Mouse (Mus musculus) activated CD4-positive, CD25-positive, alpha-beta regulatory T cell (primary cell): ENCODE measurements around the gene Vmn1r218. TPM values are rescaled to one million over a fixed set of nuclear protein-coding genes. Genes with fewer than 3 reads are reported as not detected.

Source experiments
- polyA plus RNA-seq, 2 experiments: library from polyadenylated mRNA; unstranded; fragments of 100-300 nt; shearing (Covaris generic); gene quantifications; one replicate each; pipeline ENCODE4 v1.2.1; 2017

Vmn1r218 gene
- polyA plus RNA-seq: under 1 TPM in 1 of 2 experiments, not detected in 1; 0.05 TPM

GRCm38 (mm10) chr13:23133099-23133498 lies at the start of gene Vmn1r218:
Vmn1r218 (plus strand) TSS chr13:23133155.

GRCm38 (mm10) chr13:23118126-23118525 lies 14.8 kb upstream of the Vmn1r218 start, which contains the start of gene Vmn1r217:
Vmn1r217 (minus strand) TSS chr13:23118226.

GRCm38 (mm10) chr13:23159012-23159411 lies 26.1 kb downstream of the Vmn1r218 start, which contains the start of gene Vmn1r219:
Vmn1r219 (plus strand) TSS chr13:23159312.

GRCm38 (mm10) chr13:23187875-23188274 lies 54.9 kb downstream of the Vmn1r218 start, which contains the start of gene Vmn1r220:
Vmn1r220 (minus strand) TSS chr13:23187975.

Other genes starting within 250 kb of the Vmn1r218 start
- gene Vmn1r212, start 248.9 kb upstream of the Vmn1r218 start, polyA plus RNA-seq: not detected
- under 1 TPM in 1 of 2 experiments, not detected in 1; 0.11 TPM for gene Vmn1r213, start 125.5 kb upstream of the Vmn1r218 start, polyA plus RNA-seq
- gene Vmn1r214, start 102.7 kb upstream of the Vmn1r218 start, polyA plus RNA-seq: under 1 TPM in 1 of 2 experiments, not detected in 1; 0.25 TPM
- gene Vmn1r215, start 65.1 kb upstream of the Vmn1r218 start, polyA plus RNA-seq: not detected
- not detected for gene Vmn1r217, start 14.9 kb upstream of the Vmn1r218 start, polyA plus RNA-seq
- not detected for gene Vmn1r219, start 26.2 kb downstream of the Vmn1r218 start, polyA plus RNA-seq
- gene Vmn1r220, start 54.8 kb downstream of the Vmn1r218 start, polyA plus RNA-seq: under 1 TPM in 1 of 2 experiments, not detected in 1; 0.23 TPM
- under 1 TPM in 1 of 2 experiments, not detected in 1; 0.21 TPM for gene Vmn1r221, start 81.0 kb downstream of the Vmn1r218 start, polyA plus RNA-seq
- gene Vmn1r222, start 102.8 kb downstream of the Vmn1r218 start, polyA plus RNA-seq: not detected
- gene Vmn1r223, start 114.0 kb downstream of the Vmn1r218 start, polyA plus RNA-seq: not detected
- gene Zfp322a, start 236.1 kb downstream of the Vmn1r218 start, polyA plus RNA-seq: 10 to 100 TPM; 22.2 to 25.5 TPM